Mouse (Mus musculus) neutrophil, adult 5-6 weeks (primary cell): ENCODE measurements around the gene Adcy2. TPM values are rescaled to one million over a fixed set of nuclear protein-coding genes. Genes with fewer than 3 reads are reported as not detected.

Experiments used
- ATAC-seq: fragments of 151-379, 151-347 bp; 2 replicates; pipeline ENCODE4 v1.8.0; 2017; ENCODE audit warnings: mild to moderate bottlenecking, moderate TSS enrichment; ENCODE audit not compliant: insufficient number of reproducible peaks, poor library complexity, low FRiP score, severe bottlenecking; ENCODE audit errors: extremely low read depth
- total RNA-seq: library from RNA; stranded (forward); fragments of 200-1000 nt; gene quantifications from 2 replicates; pipeline ENCODE4 v1.2.3, GENCODE M21; 2017

Adcy2 gene
- total RNA-seq, 1 experiment from 2014 or later: not detected

- no peak for ATAC-seq
These were observed 249.5 kb downstream of the Adcy2 start for GRCm38 (mm10) chr13:68749801-68750200.

- no peak for ATAC-seq
These were observed 250.0 kb downstream of the Adcy2 start for GRCm38 (mm10) chr13:68749370-68749769.

- ATAC-seq: no peak
These were observed 253.9 kb downstream of the Adcy2 start for GRCm38 (mm10) chr13:68745426-68745825.

GRCm38 (mm10) chr13:68712661-68713060 is 286.7 kb downstream of the Adcy2 start:
- ATAC-seq: no peak

- no peak for ATAC-seq
These were observed 292.0 kb downstream of the Adcy2 start for GRCm38 (mm10) chr13:68707296-68707747.

GRCm38 (mm10) chr13:68684919-68685318 is 314.4 kb downstream of the Adcy2 start:
- ATAC-seq: no peak

GRCm38 (mm10) chr13:68680429-68680828 is 318.9 kb downstream of the Adcy2 start:
- ATAC-seq: no peak

GRCm38 (mm10) chr13:68642786-68643185 is 356.6 kb downstream of the Adcy2 start:
- ATAC-seq: no peak

GRCm38 (mm10) chr13:68627041-68627440 is 372.3 kb downstream of the Adcy2 start:
- no peak for ATAC-seq

- ATAC-seq: no peak
These were observed 376.5 kb downstream of the Adcy2 start for GRCm38 (mm10) chr13:68622792-68623191.

- no peak for ATAC-seq
These were observed 391.5 kb downstream of the Adcy2 start for GRCm38 (mm10) chr13:68607652-68608405.

GRCm38 (mm10) chr13:68605689-68606126 is 393.6 kb downstream of the Adcy2 start:
- no peak for ATAC-seq

GRCm38 (mm10) chr13:68603085-68603484 is 396.3 kb downstream of the Adcy2 start:
- no peak for ATAC-seq

- ATAC-seq: no peak
These were observed 398.2 kb downstream of the Adcy2 start for GRCm38 (mm10) chr13:68601184-68601583.

- no peak for ATAC-seq
These were observed 400.4 kb downstream of the Adcy2 start for GRCm38 (mm10) chr13:68598953-68599352.

- ATAC-seq: no peak
These were observed 401.7 kb downstream of the Adcy2 start for GRCm38 (mm10) chr13:68597667-68598066.

- ATAC-seq: no peak
These were observed 402.1 kb downstream of the Adcy2 start, which contains the start of gene 1700001L19Rik for GRCm38 (mm10) chr13:68597199-68597598. 1700001L19Rik (plus strand) TSS chr13:68597421.

GRCm38 (mm10) chr13:68593797-68594196 is 405.5 kb downstream of the Adcy2 start:
- no peak for ATAC-seq

- no peak for ATAC-seq
These were observed 411.0 kb downstream of the Adcy2 start for GRCm38 (mm10) chr13:68588352-68588751.

- ATAC-seq: no peak
These were observed 413.9 kb downstream of the Adcy2 start for GRCm38 (mm10) chr13:68585441-68585840.

- ATAC-seq: no peak
These were observed 415.4 kb downstream of the Adcy2 start for GRCm38 (mm10) chr13:68583961-68584360.
